Mouse (Mus musculus): ENCODE results near the gene Mboat2. TPM values are rescaled to one million over a fixed set of nuclear protein-coding genes. Genes with fewer than 3 reads are reported as not detected.

Gene Mboat2
- polyA plus RNA-seq, 1 experiment from 2014 or later, result 32.1 TPM

GRCm38 (mm10) chr12:24939372-24939771, 108.7 kb downstream of the Mboat2 start:
- no peaks in the 10 kb centered on the region; the same call in 1 of the 2 replicates for H3K36me3 ChIP-seq (ENCODE audit: insufficient read depth, low read length)
- no peak overlapping the region for H3K27ac ChIP-seq (ENCODE audit: low read length)
- DNase-seq (ENCODE audit: low spot score) (no peak), ATAC-seq (no peak)
- no peaks in the 10 kb centered on the region for H3K27me3 ChIP-seq (replicated peaks; ENCODE audit: insufficient read depth, low read length)
- H3K9me3 ChIP-seq (ENCODE audit: low read length), result no peaks in the 10 kb centered on the region
- no peaks in the 10 kb centered on the region for H3K4me1 ChIP-seq (ENCODE audit: insufficient read depth, low read depth, low read length)
- H3K4me3 ChIP-seq (ENCODE audit: low read depth, low read length), result no peak overlapping the region
- WGBS, result 91% methylated on average over 8 of the region's 8 CpGs
- H3K4me2 ChIP-seq (replicated peaks; ENCODE audit: low read depth, low read length), result no peak overlapping the region
- H3K9ac ChIP-seq (replicated peaks; ENCODE audit: low read depth), result no peak overlapping the region
- no peak for TF ChIP-seq CTCF (IDR thresholded peaks at IDR 0.05)
- TF ChIP-seq EP300 (IDR thresholded peaks at IDR 0.05), result no peak

GRCm38 (mm10) chr12:24942619-24943287, 112.1 kb downstream of the Mboat2 start:
- no peaks in the 10 kb centered on the region for H3K4me1 ChIP-seq (ENCODE audit: insufficient read depth, low read depth, low read length)
- H3K27me3 ChIP-seq (replicated peaks; ENCODE audit: insufficient read depth, low read length), result no peaks in the 10 kb centered on the region
- 73% methylated on average over 9 of the region's 9 CpGs for WGBS
- no peak overlapping the region for H3K27ac ChIP-seq (ENCODE audit: low read length)
- no peak overlapping the region for H3K4me3 ChIP-seq (ENCODE audit: low read depth, low read length)
- H3K9ac ChIP-seq (replicated peaks; ENCODE audit: low read depth), result no peak overlapping the region
- DNase-seq (ENCODE audit: low spot score) (no peak), ATAC-seq (no peak)
- TF ChIP-seq CTCF (IDR thresholded peaks at IDR 0.05), result no peak
- no peak for TF ChIP-seq EP300 (IDR thresholded peaks at IDR 0.05)
- no peaks in the 10 kb centered on the region; the same call in 1 of the 2 replicates for H3K36me3 ChIP-seq (ENCODE audit: insufficient read depth, low read length)
- H3K4me2 ChIP-seq (replicated peaks; ENCODE audit: low read depth, low read length), result no peak overlapping the region
- no peaks in the 10 kb centered on the region for H3K9me3 ChIP-seq (ENCODE audit: low read length)

- no peak overlapping the region for H3K4me2 ChIP-seq (replicated peaks; ENCODE audit: low read depth, low read length)
- no peaks in the 10 kb centered on the region for H3K9me3 ChIP-seq (ENCODE audit: low read length)
- no peak overlapping the region for H3K4me3 ChIP-seq (ENCODE audit: low read depth, low read length)
- H3K9ac ChIP-seq (replicated peaks; ENCODE audit: low read depth), result no peak overlapping the region
- no peak for TF ChIP-seq EP300 (IDR thresholded peaks at IDR 0.05)
- TF ChIP-seq CTCF (IDR thresholded peaks at IDR 0.05), result no peak
- no peaks in the 10 kb centered on the region for H3K27me3 ChIP-seq (replicated peaks; ENCODE audit: insufficient read depth, low read length)
- DNase-seq (ENCODE audit: low spot score) (no peak), ATAC-seq (no peak)
- no peaks in the 10 kb centered on the region; the same call in 1 of the 2 replicates for H3K36me3 ChIP-seq (ENCODE audit: insufficient read depth, low read length)
- H3K4me1 ChIP-seq (ENCODE audit: insufficient read depth, low read depth, low read length), result no peaks in the 10 kb centered on the region
- no peak overlapping the region for H3K27ac ChIP-seq (ENCODE audit: low read length)
- 76% methylated on average over 4 of the region's 4 CpGs for WGBS
Observed at GRCm38 (mm10) chr12:24943427-24943826, 112.7 kb downstream of the Mboat2 start.

- Histone ChIP-seq H3K27me3 (replicated peaks; ENCODE audit: insufficient read depth, low read length) (no peaks in the 10 kb centered on the region), H3K9me3 (ENCODE audit: low read length) (no peaks in the 10 kb centered on the region), H3K4me1 (ENCODE audit: insufficient read depth, low read depth, low read length) (no peaks in the 10 kb centered on the region), H3K9ac (replicated peaks; ENCODE audit: low read depth) (no peak overlapping the region), H3K4me2 (replicated peaks; ENCODE audit: low read depth, low read length) (no peak overlapping the region), H3K4me3 (ENCODE audit: low read depth, low read length) (no peak overlapping the region), H3K27ac (ENCODE audit: low read length) (no peak overlapping the region), H3K36me3 (ENCODE audit: insufficient read depth, low read length) (no peaks in the 10 kb centered on the region; the same call in 1 of the 2 replicates)
- TF ChIP-seq CTCF (IDR thresholded peaks at IDR 0.05), result no peak
- TF ChIP-seq EP300 (IDR thresholded peaks at IDR 0.05), result no peak
- WGBS, result 86% methylated on average over 7 of the region's 7 CpGs
- ATAC-seq, result no peak
- no peak for DNase-seq (ENCODE audit: low spot score)
Observed at GRCm38 (mm10) chr12:24944597-24944996, 113.9 kb downstream of the Mboat2 start.

GRCm38 (mm10) chr12:24947065-24947464, 116.4 kb downstream of the Mboat2 start:
- H3K4me2 ChIP-seq (replicated peaks; ENCODE audit: low read depth, low read length), result no peak overlapping the region
- H3K36me3 ChIP-seq (ENCODE audit: insufficient read depth, low read length), result peaks cover 9% of the 10 kb centered on the region; the same call in 1 of the 2 replicates
- H3K4me3 ChIP-seq (ENCODE audit: low read depth, low read length), result no peak overlapping the region
- no peak overlapping the region for H3K9ac ChIP-seq (replicated peaks; ENCODE audit: low read depth)
- no peaks in the 10 kb centered on the region for H3K9me3 ChIP-seq (ENCODE audit: low read length)
- DNase-seq (ENCODE audit: low spot score) (no peak), ATAC-seq (no peak)
- H3K27ac ChIP-seq (ENCODE audit: low read length), result no peak overlapping the region
- H3K4me1 ChIP-seq (ENCODE audit: insufficient read depth, low read depth, low read length), result no peaks in the 10 kb centered on the region
- 79% methylated on average over 14 of the region's 14 CpGs for WGBS
- H3K27me3 ChIP-seq (replicated peaks; ENCODE audit: insufficient read depth, low read length), result no peaks in the 10 kb centered on the region
- TF ChIP-seq CTCF (IDR thresholded peaks at IDR 0.05) (no peak), EP300 (IDR thresholded peaks at IDR 0.05) (no peak)

GRCm38 (mm10) chr12:24948344-24948743, 117.7 kb downstream of the Mboat2 start:
- Histone ChIP-seq H3K4me1 (ENCODE audit: insufficient read depth, low read depth, low read length) (no peaks in the 10 kb centered on the region), H3K36me3 (ENCODE audit: insufficient read depth, low read length) (peaks cover 10% of the 10 kb centered on the region; the same call in 1 of the 2 replicates), H3K27ac (ENCODE audit: low read length) (no peak overlapping the region), H3K4me3 (ENCODE audit: low read depth, low read length) (no peak overlapping the region), H3K27me3 (replicated peaks; ENCODE audit: insufficient read depth, low read length) (no peaks in the 10 kb centered on the region), H3K9me3 (ENCODE audit: low read length) (no peaks in the 10 kb centered on the region), H3K4me2 (replicated peaks; ENCODE audit: low read depth, low read length) (no peak overlapping the region), H3K9ac (replicated peaks; ENCODE audit: low read depth) (no peak overlapping the region)
- ATAC-seq (no peak; the same call in 1 of the 2 replicates), DNase-seq (ENCODE audit: low spot score) (peak; percentile 71)
- TF ChIP-seq CTCF (IDR thresholded peaks at IDR 0.05), result peak; percentile 77
- TF ChIP-seq EP300 (IDR thresholded peaks at IDR 0.05), result no peak
- 56% methylated on average over 3 of the region's 3 CpGs for WGBS

Measured in lung, postnatal 0 days (tissue).